ENCODE assay signal across 9 mouse cellular contexts in genomic region chr9:122027081-122027913, GRCm38 (mm10). TPM values are rescaled to one million over a fixed set of nuclear protein-coding genes. Genes with fewer than 3 reads are reported as not detected.
A peak's percentile ranks its signal among the peaks of the same experiment; 100 is the strongest.
DNase-seq lines count a peak whose midpoint lies in the region; ATAC-seq and TF ChIP-seq lines count a peak whose summit lies in the region.
"Had no signal": no experiment of that assay in that cellular context is flagged by ENCODE, and none has a peak within 500 bp of the region (broad histone marks: within the 10 kb centered on the region; RNA-seq: fewer than 3 reads in every experiment).

No protein-coding gene starts in this region.

- no peaks in the 10 kb centered on the region for H3K27me3 ChIP-seq in liver, adult 2 months (ENCODE audit: control insufficient read depth, insufficient read depth, low read length)
- H3K27me3 ChIP-seq in embryonic facial prominence, embryonic 13.5 days: no peaks in the 10 kb centered on the region
- no peaks in the 10 kb centered on the region for H3K27me3 ChIP-seq in limb, embryonic 12.5 days
- H3K27me3 ChIP-seq: neural tube, embryonic 12.5 days had no signal

- DNase-seq in liver, adult 2 months (ENCODE audit: extremely low read depth, low read depth, low spot score): peak; percentile 50
- DNase-seq in liver: no peak
- DNase-seq in heart, postnatal 36 days: peak; percentile 73 to 83
- peak; percentile 93 for DNase-seq in skeletal muscle tissue, adult 2 months (ENCODE audit: low read depth, low spot score)
- no peak for DNase-seq in frontal cortex, postnatal 10 days (ENCODE audit: low spot score in 2 of 2)

- no peak overlapping the region; the same call in 1 of the 2 replicates for H3K9ac ChIP-seq in liver, adult 2 months (ENCODE audit: low read depth, low read length)
- H3K9ac ChIP-seq in embryonic facial prominence, embryonic 13.5 days: no peak overlapping the region
- H3K9ac ChIP-seq in limb, embryonic 12.5 days (replicated peaks): no peak overlapping the region
- H3K9ac ChIP-seq: neural tube, embryonic 12.5 days had no signal

- ATAC-seq in embryonic facial prominence, embryonic 13.5 days (ENCODE audit: insufficient number of reproducible peaks, insufficient read depth, low FRiP score, low TSS enrichment, low read depth): no peak
- ATAC-seq in limb, embryonic 12.5 days (ENCODE audit: insufficient number of reproducible peaks, insufficient read depth, low FRiP score, low TSS enrichment, low read depth): no peak
- no peak for ATAC-seq in monocyte, adult 5-6 weeks (replicated peaks; ENCODE audit: insufficient number of reproducible peaks, low FRiP score, low TSS enrichment, poor library complexity, severe bottlenecking)

- H3K27ac ChIP-seq in liver, adult 2 months (replicated peaks; ENCODE audit: insufficient read depth, low read depth, low read length): peak overlapping the region; percentile 70
- peak overlapping the region; percentile 18; the same call in 1 of the 2 replicates for H3K27ac ChIP-seq in embryonic facial prominence, embryonic 13.5 days
- peak overlapping the region; percentile 47 for H3K27ac ChIP-seq in limb, embryonic 12.5 days
- H3K27ac ChIP-seq: neural tube, embryonic 12.5 days had no signal

- no peaks in the 10 kb centered on the region for H3K9me3 ChIP-seq in embryonic facial prominence, embryonic 13.5 days
- no peaks in the 10 kb centered on the region for H3K9me3 ChIP-seq in limb, embryonic 12.5 days
- H3K9me3 ChIP-seq: neural tube, embryonic 12.5 days had no signal

- H3K79me2 ChIP-seq in liver, adult 2 months (ENCODE audit: control insufficient read depth, insufficient read depth, low read length): no peaks in the 10 kb centered on the region

- H3K4me2 ChIP-seq in embryonic facial prominence, embryonic 13.5 days: no peak overlapping the region
- no peak overlapping the region for H3K4me2 ChIP-seq in limb, embryonic 12.5 days
- H3K4me2 ChIP-seq: neural tube, embryonic 12.5 days had no signal

- H3K36me3 ChIP-seq in liver, adult 2 months (ENCODE audit: control insufficient read depth, insufficient read depth, low read length): no peaks in the 10 kb centered on the region
- no peaks in the 10 kb centered on the region for H3K36me3 ChIP-seq in embryonic facial prominence, embryonic 13.5 days
- H3K36me3 ChIP-seq in limb, embryonic 12.5 days: no peaks in the 10 kb centered on the region
- H3K36me3 ChIP-seq: neural tube, embryonic 12.5 days had no signal

- 65% methylated on average over 6 of the region's 6 CpGs for WGBS in liver, adult 2 months
- 66% methylated on average over 6 of the region's 6 CpGs for WGBS in embryonic facial prominence, embryonic 13.5 days
- 59% methylated on average over 6 of the region's 6 CpGs for WGBS in limb, embryonic 12.5 days

- no peak for TF ChIP-seq POLR2A in liver, adult 2 months (IDR thresholded peaks at IDR 0.05; ENCODE audit: extremely low read depth, insufficient read depth, low read length)

- H3K4me1 ChIP-seq in liver, adult 2 months (ENCODE audit: control insufficient read depth, insufficient read depth, low read length): peaks cover 34% of the 10 kb centered on the region
- peaks cover 19% of the 10 kb centered on the region for H3K4me1 ChIP-seq in embryonic facial prominence, embryonic 13.5 days
- H3K4me1 ChIP-seq in limb, embryonic 12.5 days (replicated peaks): peaks cover 27% of the 10 kb centered on the region

- intact Hi-C loops in heart, postnatal 36 days (cut with DNase I): no loop called here

- no peak overlapping the region for H3K4me3 ChIP-seq in liver, adult 2 months (ENCODE audit: insufficient read depth, low read depth, low read length)
- H3K4me3 ChIP-seq in embryonic facial prominence, embryonic 13.5 days: no peak overlapping the region
- H3K4me3 ChIP-seq in limb, embryonic 12.5 days (replicated peaks): no peak overlapping the region
- H3K4me3 ChIP-seq: neural tube, embryonic 12.5 days had no signal

- TF ChIP-seq CTCF in liver, adult 2 months (IDR thresholded peaks at IDR 0.05; ENCODE audit: low read depth, low read length): no peak

RNA-seq across cellular contexts. Expression of gene Pomgnt2, which starts 30.4 kb away (rescaled TPM):
- total RNA-seq in liver, adult 2 months (2014; rRNA removed): 1.7 TPM in 2 replicates
- polyA plus RNA-seq in liver, adult 2 months (2012; rRNA removed): 3.8 and 5.3 TPM in 2 replicates
- polyA plus RNA-seq in embryonic facial prominence, embryonic 13.5 days (2015; fragmentation: Nextera tagmentation; extraction: Ambion mirVana): 15.1 and 16.9 TPM in 2 replicates
- total RNA-seq in heart, postnatal 36 days (2021): 10 to 100 TPM; 10.6 to 14.9 TPM
- polyA plus RNA-seq in limb, embryonic 12.5 days (2016; fragmentation: Nextera tagmentation; extraction: Ambion mirVana): 10.4 and 11.2 TPM in 2 replicates
- total RNA-seq in monocyte, adult 5-6 weeks (2017): not detected in 3 replicates

Comparison
In these comparisons a context has a peak if more than half of its experiments do, and no peak if none do; other contexts are left out.
1. DNase-seq: peak in liver, adult 2 months (single experiment), heart, postnatal 36 days (2 of 2) and skeletal muscle tissue, adult 2 months (single experiment); none in liver (single experiment) and frontal cortex, postnatal 10 days (0 of 2).
2. H3K27ac ChIP-seq: peak in every context shown above with its lines; median percentile 70 in liver, adult 2 months; 47 in limb, embryonic 12.5 days; 18 in embryonic facial prominence, embryonic 13.5 days.